21 mouse cellular contexts compared by ENCODE assay signal in genomic region chr10:19877257-19877656, GRCm38 (mm10). TPM values are rescaled to one million over a fixed set of nuclear protein-coding genes. Genes with fewer than 3 reads are reported as not detected.
DNase-seq lines count a peak whose midpoint lies in the region; ATAC-seq and TF ChIP-seq lines count a peak whose summit lies in the region.
"Had no signal": no experiment of that assay in that cellular context is flagged by ENCODE, and none has a peak within 500 bp of the region (broad histone marks: within the 10 kb centered on the region; RNA-seq: fewer than 3 reads in every experiment).

No protein-coding gene starts in this region.

- ATAC-seq in hindbrain, embryonic 14.5 days (ENCODE audit: low FRiP score): peak; percentile 2; the same call in 1 of the 2 replicates
- no peak for ATAC-seq in hindbrain, embryonic 13.5 days (ENCODE audit: low FRiP score)
- ATAC-seq in liver, embryonic 15.5 days (ENCODE audit: insufficient read depth): peak; percentile 61
- ATAC-seq in stomach, postnatal 0 days (ENCODE audit: low FRiP score, low TSS enrichment): peak; percentile 90
- ATAC-seq in CD4-positive, CD25-positive, alpha-beta regulatory T cell, adult 4 months: no peak

- no peak overlapping the region for H3K9ac ChIP-seq in hindbrain, embryonic 14.5 days
- no peak overlapping the region for H3K9ac ChIP-seq in hindbrain, embryonic 13.5 days
- no peak overlapping the region for H3K9ac ChIP-seq in liver, embryonic 15.5 days
- H3K9ac ChIP-seq in stomach, postnatal 0 days (ENCODE audit: low read length): no peak overlapping the region
- H3K9ac ChIP-seq: heart, embryonic 12.5 days; midbrain, embryonic 12.5 days; neural tube, embryonic 13.5 days had no signal

- TF ChIP-seq CTCF in stomach, postnatal 0 days (IDR thresholded peaks at IDR 0.05; ENCODE audit: low read depth): no peak

- no peaks in the 10 kb centered on the region for H3K27me3 ChIP-seq in hindbrain, embryonic 14.5 days (ENCODE audit: control insufficient read depth, insufficient read depth, low read length)
- no peaks in the 10 kb centered on the region for H3K27me3 ChIP-seq in hindbrain, embryonic 13.5 days
- no peaks in the 10 kb centered on the region for H3K27me3 ChIP-seq in liver, embryonic 15.5 days
- no peaks in the 10 kb centered on the region for H3K27me3 ChIP-seq in stomach, postnatal 0 days (ENCODE audit: control insufficient read depth, insufficient read depth, low read length)
- H3K27me3 ChIP-seq: heart, embryonic 12.5 days; midbrain, embryonic 12.5 days; neural tube, embryonic 13.5 days had no signal

- WGBS in hindbrain, embryonic 14.5 days: 87% methylated on average over 8 of the region's 8 CpGs
- WGBS in hindbrain, embryonic 13.5 days: 89% methylated on average over 8 of the region's 8 CpGs
- WGBS in liver, embryonic 15.5 days (ENCODE audit: insufficient replicate concordance): 69% methylated on average over 8 of the region's 8 CpGs
- 47% methylated on average over 8 of the region's 8 CpGs for WGBS in stomach, postnatal 0 days

- no peak for TF ChIP-seq EP300 in stomach, postnatal 0 days (optimal IDR thresholded peaks at IDR 0.05)

- no peak overlapping the region for H3K4me3 ChIP-seq in hindbrain, embryonic 14.5 days (replicated peaks; ENCODE audit: low read length)
- no peak overlapping the region for H3K4me3 ChIP-seq in hindbrain, embryonic 13.5 days
- H3K4me3 ChIP-seq in liver, embryonic 15.5 days (replicated peaks): no peak overlapping the region
- H3K4me3 ChIP-seq in stomach, postnatal 0 days (ENCODE audit: low read depth, low read length): no peak overlapping the region
- H3K4me3 ChIP-seq: embryonic facial prominence, embryonic 10.5 days; gastrocnemius, adult 2 months; heart, embryonic 12.5 days; layer of hippocampus, adult 2 months; midbrain, embryonic 12.5 days; neural tube, embryonic 13.5 days had no signal

- DNase-seq in hindbrain, embryonic 14.5 days (ENCODE audit: low spot score): no peak
- DNase-seq in urinary bladder, postnatal 14 days (ENCODE audit: low spot score): peak; percentile 6
- no peak for DNase-seq in urinary bladder, postnatal 10 days (ENCODE audit: low spot score)
- peak; percentile 50 for DNase-seq in stomach, postnatal 0 days (ENCODE audit: low spot score)
- no peak for DNase-seq in cerebellum, postnatal 25 days
- DNase-seq: adrenal gland, postnatal 36 days; cerebellum, adult 2 months; gastrocnemius, adult 2 months; heart, postnatal 14 days; kidney, adult 18-20 months; kidney, postnatal 10 days; layer of hippocampus, postnatal 36 days; lung, postnatal 36 days had no signal

- H3K9me3 ChIP-seq in hindbrain, embryonic 14.5 days (ENCODE audit: control insufficient read depth, low read length): no peaks in the 10 kb centered on the region
- H3K9me3 ChIP-seq in hindbrain, embryonic 13.5 days: no peaks in the 10 kb centered on the region
- no peaks in the 10 kb centered on the region for H3K9me3 ChIP-seq in liver, embryonic 15.5 days (replicated peaks)
- H3K9me3 ChIP-seq in stomach, postnatal 0 days (ENCODE audit: control insufficient read depth, low read length): no peaks in the 10 kb centered on the region
- H3K9me3 ChIP-seq: embryonic facial prominence, embryonic 10.5 days; heart, embryonic 12.5 days; midbrain, embryonic 12.5 days; neural tube, embryonic 13.5 days had no signal

- H3K27ac ChIP-seq in hindbrain, embryonic 14.5 days: no peak overlapping the region
- no peak overlapping the region for H3K27ac ChIP-seq in hindbrain, embryonic 13.5 days
- H3K27ac ChIP-seq in liver, embryonic 15.5 days (replicated peaks): no peak overlapping the region; the same call in 1 of the 2 replicates
- peak overlapping the region; percentile 31; the same call in 1 of the 2 replicates for H3K27ac ChIP-seq in stomach, postnatal 0 days (replicated peaks)
- H3K27ac ChIP-seq: embryonic facial prominence, embryonic 10.5 days; gastrocnemius, adult 2 months; layer of hippocampus, adult 2 months; midbrain, embryonic 12.5 days; neural tube, embryonic 13.5 days had no signal

- H3K4me1 ChIP-seq in hindbrain, embryonic 14.5 days (replicated peaks; ENCODE audit: control insufficient read depth, insufficient read depth, low read length): no peaks in the 10 kb centered on the region; the same call in 1 of the 2 replicates
- H3K4me1 ChIP-seq in hindbrain, embryonic 13.5 days (replicated peaks): peaks cover 6% of the 10 kb centered on the region
- H3K4me1 ChIP-seq in liver, embryonic 15.5 days (replicated peaks): peaks cover 14% of the 10 kb centered on the region; the same call in 1 of the 2 replicates
- H3K4me1 ChIP-seq in stomach, postnatal 0 days (replicated peaks; ENCODE audit: control insufficient read depth, insufficient read depth): no peaks in the 10 kb centered on the region
- H3K4me1 ChIP-seq: embryonic facial prominence, embryonic 10.5 days; neural tube, embryonic 13.5 days had no signal

- no peak overlapping the region for H3K4me2 ChIP-seq in hindbrain, embryonic 14.5 days (replicated peaks)
- no peak overlapping the region for H3K4me2 ChIP-seq in hindbrain, embryonic 13.5 days
- peak overlapping the region; percentile 17 for H3K4me2 ChIP-seq in liver, embryonic 15.5 days
- peak overlapping the region; percentile 6; the same call in 1 of the 2 replicates for H3K4me2 ChIP-seq in stomach, postnatal 0 days (replicated peaks; ENCODE audit: low read depth)
- H3K4me2 ChIP-seq: heart, embryonic 12.5 days; midbrain, embryonic 12.5 days; neural tube, embryonic 13.5 days had no signal

- H3K36me3 ChIP-seq in hindbrain, embryonic 14.5 days (replicated peaks; ENCODE audit: control insufficient read depth, insufficient read depth): no peaks in the 10 kb centered on the region
- H3K36me3 ChIP-seq in hindbrain, embryonic 13.5 days: no peaks in the 10 kb centered on the region
- H3K36me3 ChIP-seq in liver, embryonic 15.5 days (replicated peaks): no peaks in the 10 kb centered on the region
- no peaks in the 10 kb centered on the region; the same call in 1 of the 2 replicates for H3K36me3 ChIP-seq in stomach, postnatal 0 days (ENCODE audit: control insufficient read depth, insufficient read depth, low read length)
- H3K36me3 ChIP-seq: heart, embryonic 12.5 days; midbrain, embryonic 12.5 days; neural tube, embryonic 13.5 days had no signal

RNA-seq across cellular contexts. Expression of gene Slc35d3, which starts 26.0 kb away (rescaled TPM):
- polyA plus RNA-seq in hindbrain, embryonic 14.5 days (2014; fragmentation: Nextera tagmentation; extraction: Ambion mirVana): 1.8 and 2.5 TPM in 2 replicates
- polyA plus RNA-seq in hindbrain, embryonic 13.5 days (2015; fragmentation: Nextera tagmentation; extraction: Ambion mirVana): 1.3 and 1.4 TPM in 2 replicates
- 2.0 and 2.4 TPM in 2 replicates for polyA plus RNA-seq in liver, embryonic 15.5 days (2015; fragmentation: Nextera tagmentation; extraction: Ambion mirVana)
- polyA plus RNA-seq in stomach, postnatal 0 days (2015; fragmentation: Nextera tagmentation; extraction: Ambion mirVana): 0.24 and 0.25 TPM in 2 replicates
- polyA plus RNA-seq in CD4-positive, CD25-positive, alpha-beta regulatory T cell, adult 4 months (2017; shearing (Covaris generic)): not detected

RNA-seq across cellular contexts. Expression of gene Pex7, which starts 30.2 kb away (rescaled TPM):
- polyA plus RNA-seq in hindbrain, embryonic 14.5 days (2014; fragmentation: Nextera tagmentation; extraction: Ambion mirVana): 29.0 and 32.2 TPM in 2 replicates
- polyA plus RNA-seq in hindbrain, embryonic 13.5 days (2015; fragmentation: Nextera tagmentation; extraction: Ambion mirVana): 24.8 and 30.7 TPM in 2 replicates
- polyA plus RNA-seq in liver, embryonic 15.5 days (2015; fragmentation: Nextera tagmentation; extraction: Ambion mirVana): 27.7 and 28.9 TPM in 2 replicates
- polyA plus RNA-seq in stomach, postnatal 0 days (2015; fragmentation: Nextera tagmentation; extraction: Ambion mirVana): 56.0 and 60.8 TPM in 2 replicates
- 1 to 10 TPM; 3.0 to 5.1 TPM for polyA plus RNA-seq in CD4-positive, CD25-positive, alpha-beta regulatory T cell, adult 4 months (2017; shearing (Covaris generic))

RNA-seq across cellular contexts. Expression of gene Map3k5, which starts 57.0 kb away (rescaled TPM):
- 1.5 and 1.8 TPM in 2 replicates for polyA plus RNA-seq in hindbrain, embryonic 14.5 days (2014; fragmentation: Nextera tagmentation; extraction: Ambion mirVana)
- 0.65 and 0.74 TPM in 2 replicates for polyA plus RNA-seq in hindbrain, embryonic 13.5 days (2015; fragmentation: Nextera tagmentation; extraction: Ambion mirVana)
- 0.79 and 0.85 TPM in 2 replicates for polyA plus RNA-seq in liver, embryonic 15.5 days (2015; fragmentation: Nextera tagmentation; extraction: Ambion mirVana)
- polyA plus RNA-seq in stomach, postnatal 0 days (2015; fragmentation: Nextera tagmentation; extraction: Ambion mirVana): 2.4 and 3.1 TPM in 2 replicates
- polyA plus RNA-seq in CD4-positive, CD25-positive, alpha-beta regulatory T cell, adult 4 months (2017; shearing (Covaris generic)): 10 to 100 TPM; 13.6 to 14.5 TPM

Comparison
In these comparisons a context has a peak if more than half of its experiments do, and no peak if none do; other contexts are left out.
1. ATAC-seq: peak in hindbrain, embryonic 14.5 days (single experiment), liver, embryonic 15.5 days (single experiment) and stomach, postnatal 0 days (single experiment); none in hindbrain, embryonic 13.5 days (single experiment) and CD4-positive, CD25-positive, alpha-beta regulatory T cell, adult 4 months (single experiment).
2. DNase-seq: peak in urinary bladder, postnatal 14 days (single experiment) and stomach, postnatal 0 days (single experiment); none in hindbrain, embryonic 14.5 days (single experiment), urinary bladder, postnatal 10 days (single experiment) and cerebellum, postnatal 25 days (0 of 2).
3. H3K4me2 ChIP-seq: peak in liver, embryonic 15.5 days (single experiment) and stomach, postnatal 0 days (single experiment); none in hindbrain, embryonic 14.5 days (single experiment) and hindbrain, embryonic 13.5 days (single experiment).